Mouse (Mus musculus): ENCODE measurements around the gene Aar2. TPM values are rescaled to one million over a fixed set of nuclear protein-coding genes. Genes with fewer than 3 reads are reported as not detected.

Aar2 gene
- polyA plus RNA-seq (2015; fragmentation: Nextera tagmentation; extraction: Ambion mirVana), result 21.4 and 33.0 TPM in 2 replicates

GRCm38 (mm10) chr2:156547123-156547891, at the start of gene Aar2:
TSS of gene Aar2 (plus strand) at chr2:156547584.

GRCm38 (mm10) chr2:156613541-156614257, 66.3 kb downstream of the Aar2 start, which contains the start of gene Dlgap4:
TSS of gene Dlgap4 (plus strand) at chr2:156613705.

Other genes with a start within 250 kb of the Aar2 start
- 8.2 and 10.0 TPM in 2 replicates for gene Cnbd2, start 235.3 kb upstream of the Aar2 start, polyA plus RNA-seq (2015; fragmentation: Nextera tagmentation; extraction: Ambion mirVana)
- 190 and 208 TPM in 2 replicates for gene Scand1, start 234.9 kb upstream of the Aar2 start, polyA plus RNA-seq (2015; fragmentation: Nextera tagmentation; extraction: Ambion mirVana)
- 2.3 and 2.6 TPM in 2 replicates for gene Epb41l1, start 126.7 kb upstream of the Aar2 start, polyA plus RNA-seq (2015; fragmentation: Nextera tagmentation; extraction: Ambion mirVana)
- gene Dlgap4, start 66.1 kb downstream of the Aar2 start, polyA plus RNA-seq (2015; fragmentation: Nextera tagmentation; extraction: Ambion mirVana), result 56.1 and 59.9 TPM in 2 replicates
- 126 and 205 TPM in 2 replicates for gene Myl9, start 227.8 kb downstream of the Aar2 start, polyA plus RNA-seq (2015; fragmentation: Nextera tagmentation; extraction: Ambion mirVana)

Measured in adrenal gland, postnatal 0 days (tissue).